Mouse (Mus musculus) natural killer cell, adult 2 months (primary cell): ENCODE data around the gene Xiap.
"Not testable (repeated sequence)": the region's sequence is repeated elsewhere in the genome, so short reads cannot be mapped to it uniquely, and the experiment has no call there.

Experiments
- DNase-seq, 2 experiments: peaks; one replicate each; pipeline ENCODE4 v3.0.0; 2022; ENCODE audit warnings: low spot score in 2 of 2

Xiap gene

GRCm38 (mm10) chrX:42059282-42060068 is at the start of gene Xiap:
TSS of gene Xiap (plus strand) at chrX:42059679.
- DNase-seq: no peak

DNA sequence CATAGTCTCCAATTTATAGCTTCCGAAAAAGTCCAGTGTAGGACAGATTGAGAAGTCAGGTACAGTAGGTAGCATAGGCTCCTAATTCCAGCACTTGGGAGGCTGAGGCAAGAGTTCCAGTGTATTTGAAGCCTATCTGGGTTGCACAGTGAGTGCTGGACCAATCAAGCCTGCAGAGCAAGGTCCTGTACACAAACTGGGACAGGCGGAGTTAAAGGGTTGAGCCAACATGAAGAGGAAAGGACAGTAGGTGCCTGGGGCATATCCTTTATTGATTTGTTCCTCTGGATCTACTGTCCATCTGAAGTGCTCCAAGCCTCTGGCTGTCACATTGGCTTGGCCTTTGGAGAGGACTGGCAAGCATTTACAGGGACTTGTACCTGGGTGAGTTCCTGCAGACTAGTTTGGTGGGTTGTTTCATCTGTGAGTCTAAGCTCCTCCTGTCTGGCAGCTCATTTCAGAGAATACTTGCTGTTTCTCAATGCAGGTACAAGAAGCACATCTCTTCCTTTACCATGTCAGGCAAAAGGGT is 46.7 kb upstream of the Xiap start:
- no peak for DNase-seq

- no peak for DNase-seq
Measured at GRCm38 (mm10) chrX:42013776-42014175, 45.7 kb upstream of the Xiap start.

GRCm38 (mm10) chrX:42014502-42014901 is 45.0 kb upstream of the Xiap start:
- no peak for DNase-seq

GRCm38 (mm10) chrX:42018030-42018429 is 41.4 kb upstream of the Xiap start:
- DNase-seq: no peak

DNA sequence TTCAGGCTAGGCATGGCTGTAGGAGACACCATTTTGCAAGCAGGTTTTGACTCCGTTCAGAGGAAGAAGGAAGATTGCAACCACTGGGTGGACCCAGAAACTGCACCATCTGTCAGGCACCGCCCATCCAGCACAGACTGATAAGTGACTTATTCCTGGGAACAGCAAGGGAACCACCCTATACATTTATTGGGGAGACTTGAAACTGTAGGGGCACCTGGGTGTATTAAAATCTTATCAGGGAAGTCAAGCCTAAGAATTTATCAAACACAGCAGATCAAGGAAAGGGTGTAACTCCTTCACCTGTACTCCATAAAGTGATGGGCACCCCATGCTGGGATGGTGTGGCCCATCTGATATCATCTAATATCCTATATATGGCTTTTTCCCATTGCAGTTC is 40.0 kb upstream of the Xiap start:
- DNase-seq: no peak

DNA sequence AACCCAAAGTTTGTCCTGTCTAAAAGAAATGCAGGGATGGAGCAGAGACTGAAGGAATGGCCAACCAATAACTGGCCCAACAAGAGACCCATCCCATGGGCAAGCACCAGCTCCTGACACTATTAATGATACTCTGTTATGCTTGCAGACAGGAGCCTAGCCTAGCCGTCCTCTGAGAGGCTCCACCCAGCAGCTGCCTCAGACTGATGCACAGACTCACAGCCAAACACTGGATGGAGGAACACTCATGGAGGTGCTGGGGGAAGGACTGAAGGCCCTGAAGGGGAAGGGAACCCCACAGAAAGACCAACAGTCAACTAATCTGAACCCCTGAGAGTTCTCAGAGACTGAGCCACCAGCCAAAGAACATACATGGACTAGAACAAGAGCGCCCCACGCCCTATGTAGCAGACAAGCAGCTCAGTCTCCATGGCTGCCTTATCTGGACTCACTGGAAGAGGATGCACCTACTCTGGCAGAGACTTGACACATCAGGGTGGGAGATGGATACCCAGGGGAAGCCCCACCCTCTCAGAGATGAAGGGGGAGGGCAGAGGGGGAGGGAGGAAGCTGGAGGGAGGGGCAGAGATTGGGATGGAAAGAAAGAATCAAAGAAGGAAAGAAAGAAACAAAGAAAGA is 33.6 kb upstream of the Xiap start:
- not testable (repeated sequence) for DNase-seq

- DNase-seq: not testable (repeated sequence)
Measured at GRCm38 (mm10) chrX:42026981-42027380, 32.5 kb upstream of the Xiap start.

DNA sequence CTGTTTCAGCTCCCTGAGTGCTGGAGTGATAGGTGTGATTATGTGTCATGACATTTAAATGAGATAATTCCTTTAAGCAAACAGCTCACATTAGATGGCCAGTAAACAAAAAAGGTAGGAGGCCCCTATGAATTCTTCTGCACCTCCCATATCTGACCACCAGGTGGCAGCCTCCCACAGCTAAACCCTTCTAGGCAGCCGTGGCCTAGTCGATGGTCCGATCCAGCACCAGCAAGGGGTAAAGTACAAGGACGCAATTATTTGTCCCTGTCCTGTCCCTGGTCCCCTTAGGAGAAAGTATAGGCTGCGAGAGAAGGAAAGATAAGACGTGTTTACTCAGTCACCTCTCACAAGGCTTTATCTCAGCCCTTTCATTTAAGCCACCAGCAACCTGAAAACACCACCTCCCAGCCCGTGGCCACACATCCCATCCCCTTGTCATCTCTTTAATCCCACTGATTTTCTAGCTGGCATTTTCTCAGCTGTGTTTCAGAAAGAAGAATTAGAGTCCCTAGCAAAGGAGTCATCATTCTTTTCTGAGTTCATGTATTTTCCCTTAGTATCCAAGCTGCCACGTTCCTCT is 26.3 kb upstream of the Xiap start:
- DNase-seq: peak; percentile 57 to 72

GRCm38 (mm10) chrX:42033911-42034310 is 25.6 kb upstream of the Xiap start:
- no peak for DNase-seq

DNA sequence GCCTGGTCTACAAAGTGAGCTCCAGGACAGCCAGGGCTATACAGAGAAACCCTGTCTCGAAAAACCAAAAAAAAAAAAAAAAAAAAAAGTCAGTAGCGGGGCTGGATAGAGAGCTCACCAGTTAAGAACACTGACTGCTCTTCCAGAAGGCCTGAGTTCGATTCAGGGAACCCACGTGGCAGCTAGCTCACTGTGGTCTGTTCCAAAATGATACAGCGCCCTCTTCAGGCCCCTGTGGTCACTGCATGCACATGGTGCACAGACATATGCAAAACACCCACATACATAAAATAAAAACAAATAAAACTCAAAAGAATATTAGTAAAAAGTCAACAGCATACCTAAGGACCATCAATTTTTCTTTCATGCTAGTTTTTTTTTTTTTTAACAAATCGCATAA is 20.0 kb upstream of the Xiap start:
- DNase-seq: no peak

GRCm38 (mm10) chrX:42044935-42045334 is 14.5 kb upstream of the Xiap start:
- DNase-seq: no peak

DNA sequence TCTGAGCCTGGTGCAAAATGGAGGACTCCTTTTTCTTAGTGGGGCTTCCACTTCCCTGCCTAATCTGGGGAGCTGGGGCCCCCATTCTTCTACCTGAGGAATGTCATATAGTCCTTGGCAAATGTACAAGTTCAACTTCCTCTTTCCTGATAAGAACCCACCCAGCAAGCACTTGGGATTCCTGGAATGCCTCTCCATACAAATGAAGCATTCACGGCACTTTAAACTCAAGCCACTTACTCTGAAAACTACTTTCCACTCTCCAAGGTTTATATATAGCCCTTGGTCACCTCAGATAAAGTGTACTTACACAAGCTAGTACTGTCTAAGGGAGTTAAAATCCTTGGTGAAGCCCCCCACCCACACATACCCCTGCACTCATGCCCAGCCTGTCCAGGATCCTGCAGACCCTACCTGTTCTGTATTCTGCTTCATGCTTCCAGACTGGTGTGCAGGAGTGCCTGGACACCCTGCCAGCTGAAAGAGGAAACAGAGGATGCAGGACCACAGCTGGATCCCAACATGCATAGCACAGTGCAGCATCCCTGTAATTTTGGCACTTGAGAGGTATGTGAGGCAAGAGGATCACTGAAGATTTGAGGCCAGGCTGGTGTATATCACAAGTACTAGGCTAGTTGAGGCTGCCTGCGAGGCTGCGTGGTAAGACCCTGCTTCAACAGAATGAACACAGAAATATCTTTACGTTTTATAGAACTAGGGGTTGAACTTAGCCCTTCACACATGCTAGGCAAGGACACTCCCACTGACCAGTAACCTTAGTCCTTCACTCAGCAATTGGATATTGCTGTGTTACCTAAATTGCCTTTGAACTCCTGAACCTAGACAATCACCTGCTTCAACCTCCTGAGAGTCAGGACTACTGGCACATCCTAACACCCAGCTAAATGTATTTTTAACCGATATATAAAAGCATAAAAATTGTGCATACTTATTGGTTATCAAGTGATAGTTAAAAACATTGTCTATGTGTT is 8.5 kb upstream of the Xiap start:
- DNase-seq: no peak

DNA sequence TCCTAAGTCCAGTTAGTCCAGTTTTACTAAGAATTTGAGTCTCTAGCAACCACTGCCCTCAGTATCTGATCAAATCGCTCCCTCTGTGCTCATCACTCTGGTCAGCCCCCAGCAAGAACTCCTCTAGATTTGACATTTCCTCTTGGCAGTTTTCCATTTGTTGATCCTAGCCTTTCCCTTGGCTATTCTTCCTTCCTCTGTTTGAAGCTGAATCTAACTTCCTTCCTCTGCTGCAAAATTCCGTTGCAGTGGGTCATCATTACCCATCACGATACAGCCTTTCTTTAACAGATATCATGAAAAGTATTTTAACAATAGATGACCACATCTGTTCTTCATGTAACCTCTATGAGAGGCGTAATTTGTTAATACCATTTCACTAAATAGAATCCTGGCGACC is 2.5 kb upstream of the Xiap start:
- DNase-seq: no peak

DNA sequence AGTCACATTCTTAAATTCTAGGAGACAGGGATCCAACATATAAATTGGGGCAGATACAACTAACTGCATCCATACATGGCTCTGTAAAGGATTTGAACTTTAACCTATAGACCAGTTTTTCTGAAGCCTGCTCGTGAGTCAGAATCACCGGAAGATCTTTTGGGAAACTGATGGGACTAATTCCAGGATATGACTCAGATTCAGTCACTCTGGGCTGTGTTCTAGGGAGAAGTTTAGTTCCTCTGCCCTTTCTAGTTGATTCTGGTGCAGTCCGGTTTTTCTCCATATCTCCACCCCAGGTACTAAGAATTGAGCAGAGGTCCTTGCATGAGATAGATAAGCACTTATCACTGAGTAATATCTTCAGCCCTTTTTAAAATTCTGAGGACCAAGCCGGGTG is 1.6 kb upstream of the Xiap start:
- DNase-seq: no peak

DNA sequence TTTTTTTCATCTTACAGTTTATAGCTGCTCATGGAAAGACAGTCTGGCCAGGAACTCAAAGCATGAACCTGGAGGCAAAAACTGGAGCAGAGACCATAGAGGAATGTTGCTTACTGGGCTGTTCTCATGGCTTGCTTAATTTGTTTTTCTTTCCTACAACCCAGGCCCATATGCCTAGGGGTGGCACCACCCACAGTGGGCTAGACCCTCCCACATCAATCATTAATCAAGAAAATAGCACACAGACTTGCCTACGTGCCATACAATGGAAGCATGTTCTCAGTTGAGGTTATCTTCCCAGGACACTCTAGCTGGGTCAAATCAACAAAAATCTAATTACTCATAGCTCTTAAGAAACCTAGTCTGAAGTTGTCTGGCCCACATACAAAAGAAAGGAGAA is 4.1 kb downstream of the Xiap start:
- no peak for DNase-seq

GRCm38 (mm10) chrX:42065086-42065485 is 5.6 kb downstream of the Xiap start:
- DNase-seq: no peak

DNA sequence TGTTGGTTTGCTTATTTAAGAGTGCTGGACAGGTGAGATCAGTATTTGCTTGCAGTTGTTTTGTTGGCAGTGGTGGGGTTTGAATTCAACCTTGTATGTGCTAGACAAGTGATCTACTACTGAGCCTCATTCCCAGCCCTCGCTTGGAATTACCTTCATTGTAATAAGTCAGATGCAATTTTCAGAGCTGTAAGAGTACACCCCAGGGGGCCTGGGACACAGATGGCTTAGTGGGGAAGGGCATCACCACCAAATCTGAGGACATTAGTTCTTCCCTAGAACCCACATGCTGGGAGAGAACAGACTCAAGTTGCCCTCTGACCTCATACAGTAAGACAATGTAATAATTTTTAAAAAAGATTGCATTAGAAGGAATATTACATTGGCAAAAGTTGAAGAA is 7.3 kb downstream of the Xiap start:
- DNase-seq: no peak

DNA sequence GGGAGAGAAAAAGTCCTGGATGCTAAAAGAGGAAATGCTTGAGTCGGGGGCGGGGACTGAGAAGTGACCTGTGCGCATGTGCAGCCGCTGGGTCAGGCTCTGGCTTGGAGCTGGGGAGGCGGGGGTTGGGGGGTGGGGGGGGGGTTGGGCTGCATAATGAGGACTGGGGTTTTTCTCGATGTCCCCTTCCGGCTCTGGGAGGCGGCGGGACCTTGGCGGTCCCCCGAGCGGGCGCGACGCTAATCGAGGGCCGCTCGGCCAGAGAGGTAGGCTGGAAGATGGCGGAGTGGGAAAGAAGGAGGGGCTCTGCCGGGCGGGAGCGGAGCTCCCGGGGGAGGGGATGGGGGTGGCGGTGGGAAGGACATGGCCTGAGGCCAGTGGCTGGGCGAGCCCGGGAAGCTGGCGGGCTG is 8.3 kb downstream of the Xiap start:
- peak; percentile 73 to 76 for DNase-seq

DNA sequence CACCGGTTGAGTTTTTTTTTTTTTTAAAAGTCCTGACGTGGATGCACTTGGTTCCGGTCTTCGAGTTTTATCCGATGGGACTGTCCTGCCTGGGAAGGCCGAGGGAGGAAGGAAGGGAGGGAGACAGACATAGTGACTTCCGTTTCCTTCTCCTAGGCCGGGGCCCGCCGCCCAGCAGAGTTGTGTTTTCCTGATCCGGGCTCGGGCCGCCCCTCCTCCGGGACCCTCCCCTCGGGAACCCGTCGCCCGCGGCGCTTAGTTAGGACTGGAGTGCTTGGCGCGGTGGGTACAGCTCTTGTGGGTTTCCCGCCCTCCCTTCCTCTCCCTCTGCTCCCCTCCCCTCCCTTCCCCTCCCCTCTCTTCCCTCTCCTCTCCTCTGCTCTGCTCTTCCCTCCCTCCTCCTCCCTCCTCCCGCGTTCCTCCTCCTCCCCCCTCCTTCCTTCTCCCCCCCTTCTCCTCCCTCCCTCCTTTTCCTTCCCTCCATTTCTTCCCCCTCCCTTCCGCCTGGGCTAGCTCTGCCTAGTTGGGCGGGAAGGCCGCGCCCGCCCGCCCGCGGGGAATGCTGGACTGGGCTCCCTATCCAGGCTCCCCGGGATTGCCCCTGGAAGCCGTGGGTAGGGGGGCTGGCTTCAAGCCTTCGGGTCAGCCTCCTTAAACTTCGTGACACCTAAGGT is 8.9 kb downstream of the Xiap start:
- peak; percentile 16 to 17 for DNase-seq

- peak; percentile 5 to 6 for DNase-seq
Measured at GRCm38 (mm10) chrX:42068875-42069257, 9.4 kb downstream of the Xiap start.
